Mouse (Mus musculus): Measurements from ENCODE around the gene Ttc1.

Gene Ttc1

GRCm38 (mm10) chr11:43747233-43748226 is at the start of gene Ttc1:
Gene Ttc1, minus strand, starts transcription at chr11:43748008.
- DNase-seq (ENCODE audit: low read depth, low spot score): peak; percentile 98

GRCm38 (mm10) chr11:43795992-43796391 is 48.2 kb upstream of the Ttc1 start:
- DNase-seq (ENCODE audit: low read depth, low spot score): no peak

GRCm38 (mm10) chr11:43790446-43790845 is 42.6 kb upstream of the Ttc1 start:
- DNase-seq (ENCODE audit: low read depth, low spot score): no peak

- peak; percentile 71 for DNase-seq (ENCODE audit: low read depth, low spot score)
These were observed 36.0 kb upstream of the Ttc1 start for GRCm38 (mm10) chr11:43783772-43784171.

- no peak for DNase-seq (ENCODE audit: low read depth, low spot score)
These were observed 35.3 kb upstream of the Ttc1 start for GRCm38 (mm10) chr11:43783106-43783505.

- no peak for DNase-seq (ENCODE audit: low read depth, low spot score)
These were observed 31.7 kb upstream of the Ttc1 start for GRCm38 (mm10) chr11:43779551-43779950.

- peak; percentile 21 for DNase-seq (ENCODE audit: low read depth, low spot score)
These were observed 28.5 kb upstream of the Ttc1 start for GRCm38 (mm10) chr11:43776324-43776694.

DNA sequence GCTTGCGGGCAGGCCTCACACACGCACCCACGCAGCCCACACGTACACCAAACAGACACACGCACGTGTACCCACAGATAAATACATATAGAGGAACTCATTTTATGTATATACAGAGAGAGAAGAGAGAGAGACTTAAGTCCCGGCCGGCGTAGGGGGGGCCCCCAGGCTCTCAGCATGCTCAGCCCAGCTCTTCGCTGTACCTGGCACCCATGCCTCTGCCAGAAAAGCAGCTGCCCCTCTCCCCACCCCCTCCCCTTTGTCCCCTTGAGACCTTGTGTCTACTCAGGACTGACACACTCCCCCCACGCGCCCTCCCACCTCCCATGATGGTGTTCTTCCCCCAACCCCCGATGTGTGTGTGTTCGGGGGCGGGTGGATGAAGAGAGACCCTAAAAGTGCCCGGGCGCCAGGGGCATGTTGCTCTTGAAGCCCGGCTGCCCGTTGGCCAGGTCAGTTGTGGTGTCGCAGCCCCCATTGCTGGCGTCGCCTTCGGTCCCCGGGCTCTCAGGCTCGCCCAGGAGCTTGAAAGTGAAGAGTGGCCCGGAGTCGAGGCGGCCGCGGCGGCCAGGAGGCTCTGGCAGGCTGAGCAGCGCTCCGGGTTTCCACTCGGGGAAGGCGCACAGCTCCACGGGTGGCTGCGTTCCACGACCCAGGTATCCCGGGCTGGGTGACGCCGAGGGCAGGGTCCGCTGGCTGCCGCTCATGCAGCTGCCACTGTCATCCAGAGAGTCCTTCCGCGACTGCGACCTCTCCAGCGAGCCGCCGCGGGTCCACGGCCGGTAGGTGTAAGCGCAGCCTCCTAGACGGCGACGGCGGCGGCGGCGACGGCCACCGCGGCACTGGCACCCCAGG is 27.9 kb upstream of the Ttc1 start:
- DNase-seq (ENCODE audit: low read depth, low spot score): no peak

DNA sequence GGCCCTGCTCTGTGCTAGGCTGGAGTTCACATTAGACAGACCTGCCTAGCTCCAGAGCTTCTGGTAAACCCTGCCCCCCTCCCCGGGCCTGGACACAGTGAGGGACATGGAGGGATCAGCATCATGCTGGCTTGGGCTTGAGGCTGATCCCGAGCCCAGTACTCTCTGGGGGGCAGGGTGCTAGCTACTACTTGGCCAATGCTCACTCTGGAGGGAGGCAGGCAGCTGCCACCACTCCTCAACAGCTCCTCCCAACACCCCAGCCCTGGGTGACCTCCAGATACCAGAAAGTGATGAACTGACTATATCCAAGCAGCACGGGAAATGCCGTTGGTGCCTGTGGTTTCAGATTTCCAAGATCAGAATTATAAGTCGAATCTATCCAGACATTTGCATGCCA is 25.9 kb upstream of the Ttc1 start:
- DNase-seq (ENCODE audit: low read depth, low spot score): no peak

GRCm38 (mm10) chr11:43770110-43770509 is 22.3 kb upstream of the Ttc1 start:
- no peak for DNase-seq (ENCODE audit: low read depth, low spot score)

DNA sequence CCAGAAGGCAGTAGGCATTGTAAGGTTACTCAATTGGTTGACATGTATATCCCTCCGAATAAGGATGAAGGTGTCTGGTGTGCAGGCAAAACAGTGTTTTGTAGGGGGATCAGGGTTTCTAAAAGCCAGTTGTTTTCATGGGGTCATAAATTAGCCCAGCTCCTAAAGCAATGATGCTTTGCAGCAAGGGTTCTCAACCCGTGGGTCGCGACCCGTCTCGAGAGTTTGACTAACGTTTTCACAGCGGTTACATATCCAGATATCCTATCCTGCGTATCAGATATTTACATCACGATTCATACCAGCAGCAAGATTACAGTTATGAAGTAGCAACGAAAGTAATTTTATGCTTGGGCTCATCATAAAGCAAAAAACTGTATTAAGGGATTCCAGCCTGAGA is 19.9 kb upstream of the Ttc1 start:
- DNase-seq (ENCODE audit: low read depth, low spot score): no peak

GRCm38 (mm10) chr11:43766922-43767648 is 19.3 kb upstream of the Ttc1 start:
- peak; percentile 89 for DNase-seq (ENCODE audit: low read depth, low spot score)

DNA sequence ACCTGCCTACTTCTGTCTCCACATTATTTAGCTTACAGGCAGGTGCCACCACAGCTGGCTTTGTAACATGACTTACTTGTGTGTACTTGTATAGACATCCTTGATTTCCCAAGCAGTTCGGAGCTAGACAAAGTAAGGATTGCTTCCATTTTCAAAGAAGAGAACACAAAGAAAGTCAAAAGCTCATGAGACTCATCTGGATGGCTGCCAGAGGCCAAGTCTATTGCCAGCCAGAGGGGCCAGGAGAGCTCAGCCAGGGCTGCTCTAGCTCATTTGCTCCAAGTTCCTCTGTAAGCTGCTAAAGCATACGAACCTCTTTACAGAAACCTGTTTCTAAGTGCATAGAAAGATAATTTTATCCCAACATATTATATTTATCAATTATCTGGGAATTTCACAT is 10.6 kb upstream of the Ttc1 start:
- DNase-seq (ENCODE audit: low read depth, low spot score): no peak

GRCm38 (mm10) chr11:43755411-43755810 is 7.6 kb upstream of the Ttc1 start:
- DNase-seq (ENCODE audit: low read depth, low spot score): peak; percentile 70

DNA sequence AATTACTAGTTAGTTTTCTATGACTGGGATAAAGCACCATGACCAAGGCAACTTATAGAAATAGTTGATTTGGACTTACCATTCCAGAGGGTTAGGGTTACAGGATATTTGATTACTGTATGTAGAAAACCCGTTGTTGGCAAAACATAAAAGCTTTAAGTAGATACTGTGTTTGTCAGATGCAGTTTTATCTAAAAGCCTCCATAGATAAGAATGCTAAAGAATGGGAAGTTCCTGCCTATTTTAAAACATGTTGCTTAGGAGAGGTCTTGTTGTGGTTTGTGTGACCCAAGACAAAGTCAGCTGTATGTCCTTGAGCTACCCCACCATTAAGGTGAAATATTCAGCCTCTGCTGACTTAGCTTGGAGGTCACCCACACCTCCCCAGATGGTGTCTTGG is 6.8 kb upstream of the Ttc1 start:
- DNase-seq (ENCODE audit: low read depth, low spot score): peak; percentile 32

DNA sequence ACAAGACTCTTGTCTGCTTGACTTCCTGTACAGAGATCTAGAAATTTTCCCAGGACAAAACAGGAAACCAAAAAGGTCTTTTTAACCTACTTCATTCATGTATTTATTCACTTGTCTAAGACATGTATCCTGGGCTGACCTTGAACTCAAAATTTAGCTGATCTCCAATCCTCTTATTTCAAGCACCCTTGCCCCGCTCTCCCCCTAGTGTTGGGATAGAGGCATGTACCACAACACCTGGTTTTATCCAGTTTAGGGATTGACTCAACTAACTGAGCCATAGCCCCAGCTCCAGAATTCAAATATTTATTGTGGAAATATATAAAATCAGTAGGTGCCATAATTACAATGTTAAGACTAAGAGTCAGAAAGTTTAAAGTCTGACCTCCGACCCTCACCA is 3.7 kb upstream of the Ttc1 start:
- peak; percentile 79 for DNase-seq (ENCODE audit: low read depth, low spot score)

- DNase-seq (ENCODE audit: low read depth, low spot score): no peak
These were observed 19.0 kb downstream of the Ttc1 start for GRCm38 (mm10) chr11:43728737-43729301.

DNA sequence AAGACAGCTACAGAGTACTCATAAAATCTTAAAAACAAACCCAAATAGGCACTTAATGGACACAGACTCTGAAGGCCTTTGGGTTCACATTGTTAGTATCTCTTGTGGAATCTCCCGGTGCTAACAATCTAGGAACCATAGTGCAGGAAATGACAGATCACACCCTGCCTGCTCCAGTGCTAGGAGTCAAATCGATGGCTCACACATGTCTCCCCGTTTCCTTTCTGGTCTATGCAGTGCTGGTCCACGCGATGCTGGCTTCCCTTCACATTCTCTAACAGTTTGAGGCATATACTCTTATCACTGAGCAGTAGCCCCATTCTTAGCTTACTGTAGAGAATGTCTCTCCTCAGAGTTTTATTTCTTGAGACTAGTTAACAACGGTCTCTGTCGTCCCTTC is 20.0 kb downstream of the Ttc1 start:
- no peak for DNase-seq (ENCODE audit: low read depth, low spot score)

DNA sequence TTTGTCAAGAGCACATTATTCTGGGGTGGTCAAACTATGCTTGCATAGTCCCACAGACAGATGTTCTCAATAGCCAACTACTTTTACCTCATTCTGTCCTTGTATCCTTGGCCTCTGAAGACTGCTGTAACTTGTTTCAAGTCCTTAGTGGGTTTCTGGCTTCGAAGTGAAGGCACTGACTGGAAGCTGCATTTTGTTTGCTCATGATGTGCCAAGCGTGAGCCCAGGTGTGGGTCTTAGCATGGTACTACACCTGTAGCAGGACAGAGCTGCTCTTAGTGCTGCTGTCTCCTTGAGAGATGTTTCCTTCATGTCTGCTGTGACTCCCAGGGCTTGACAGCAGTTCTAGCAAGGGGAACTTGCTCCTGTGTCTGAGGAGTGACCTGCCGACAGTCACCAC is 24.4 kb downstream of the Ttc1 start:
- DNase-seq (ENCODE audit: low read depth, low spot score): no peak

DNA sequence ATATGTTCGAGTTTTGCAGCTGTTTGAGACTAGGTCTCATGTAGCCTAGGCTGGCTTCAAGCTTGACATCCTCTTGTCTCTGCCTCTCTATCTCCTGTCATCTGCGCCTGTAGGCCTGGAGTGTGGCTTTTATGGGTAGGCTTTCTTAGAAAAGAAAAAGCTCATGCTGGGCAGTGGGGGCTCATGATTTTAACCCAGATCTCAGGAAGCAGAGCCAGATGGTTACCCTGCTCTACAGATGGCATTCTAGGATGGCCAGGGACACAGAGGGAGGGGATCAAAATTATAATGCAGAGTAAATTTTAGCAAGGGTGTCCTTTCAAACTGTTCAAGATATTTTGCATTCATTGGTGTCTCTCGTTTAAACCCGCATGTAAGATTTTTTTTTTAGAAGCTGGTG is 35.6 kb downstream of the Ttc1 start:
- DNase-seq (ENCODE audit: low read depth, low spot score): no peak

GRCm38 (mm10) chr11:43708409-43708808 is 39.4 kb downstream of the Ttc1 start:
- no peak for DNase-seq (ENCODE audit: low read depth, low spot score)

Data from ES-CJ7 (cell line).